Mouse (Mus musculus): Measurements from ENCODE around the gene Prkci. TPM values are rescaled to one million over a fixed set of nuclear protein-coding genes. Genes with fewer than 3 reads are reported as not detected.

The Prkci gene
- polyA plus RNA-seq, 1 experiment from 2014 or later = 38.8 TPM

DNA sequence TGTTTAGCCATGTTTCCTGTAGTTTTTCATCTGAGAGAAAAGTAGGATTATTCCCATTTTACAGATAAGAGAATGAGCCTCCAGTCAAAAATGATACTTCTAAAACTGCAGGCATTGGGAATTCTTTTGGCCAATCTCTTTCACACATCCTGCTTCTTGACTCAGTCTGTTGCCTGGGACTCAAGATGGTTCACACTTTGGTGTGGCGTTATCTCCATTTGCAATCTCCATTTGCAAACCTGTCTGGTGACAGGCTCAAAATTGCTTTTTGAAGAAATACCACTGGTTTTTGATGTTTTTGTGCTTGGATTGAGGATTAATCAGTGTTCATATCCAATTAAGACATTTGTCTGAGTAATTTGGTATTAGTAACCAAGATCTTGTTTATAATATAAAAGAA, 103.0 kb downstream of the Prkci start:
- 86% methylated on average over 1 of the region's 1 CpGs for WGBS
- no peaks in the 10 kb centered on the region for H3K27me3 ChIP-seq (replicated peaks; ENCODE audit: control insufficient read depth, insufficient read depth, low read length)
- H3K4me2 ChIP-seq (ENCODE audit: low read depth, low read length) = peak overlapping the region; percentile 13; the same call in 1 of the 2 replicates
- ATAC-seq (ENCODE audit: low read depth) (no peak), DNase-seq (ENCODE audit: low spot score) (no peak)
- no peak overlapping the region for H3K27ac ChIP-seq (replicated peaks; ENCODE audit: low read depth, low read length)
- H3K36me3 ChIP-seq (ENCODE audit: control insufficient read depth, insufficient read depth, low read length) = 0 out of 2 replicates have a peak, but pooled peaks cover 4% of the 10 kb centered on the region
- peaks cover 26% of the 10 kb centered on the region for H3K4me1 ChIP-seq (ENCODE audit: control insufficient read depth, insufficient read depth, low read length)
- H3K9ac ChIP-seq (ENCODE audit: low read depth, low read length) = no peak overlapping the region
- H3K4me3 ChIP-seq (ENCODE audit: low read depth, low read length) = no peak overlapping the region
- no peaks in the 10 kb centered on the region for H3K9me3 ChIP-seq (ENCODE audit: control insufficient read depth, low read length)

DNA sequence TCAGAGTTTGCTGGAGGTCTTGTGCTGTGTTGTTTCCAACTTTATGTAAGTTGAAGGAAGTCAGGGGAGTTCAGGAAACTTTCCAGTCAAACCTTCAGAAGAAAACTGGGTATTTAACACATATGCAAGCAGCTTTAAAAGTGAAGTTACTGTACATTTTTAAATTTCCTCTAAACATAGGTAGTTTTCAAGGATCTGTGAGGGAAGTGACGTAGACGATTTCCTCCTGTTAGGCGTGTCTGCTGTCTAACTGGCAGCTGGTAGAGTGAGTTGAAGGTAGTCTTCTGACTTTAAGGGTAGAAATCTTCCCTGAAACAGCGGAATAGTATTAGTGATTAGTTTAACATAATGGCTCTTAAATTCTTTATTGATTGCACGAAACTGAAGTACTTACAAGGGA, 104.5 kb downstream of the Prkci start:
- no peak overlapping the region for H3K27ac ChIP-seq (replicated peaks; ENCODE audit: low read depth, low read length)
- peak overlapping the region; percentile 37; the same call in 1 of the 2 replicates for H3K4me2 ChIP-seq (ENCODE audit: low read depth, low read length)
- ATAC-seq (ENCODE audit: low read depth) (no peak), DNase-seq (ENCODE audit: low spot score) (no peak)
- H3K36me3 ChIP-seq (ENCODE audit: control insufficient read depth, insufficient read depth, low read length) = 0 out of 2 replicates have a peak, but pooled peaks cover 4% of the 10 kb centered on the region
- no peaks in the 10 kb centered on the region for H3K9me3 ChIP-seq (ENCODE audit: control insufficient read depth, low read length)
- H3K4me1 ChIP-seq (ENCODE audit: control insufficient read depth, insufficient read depth, low read length) = peaks cover 26% of the 10 kb centered on the region
- 0 out of 2 replicates have a peak overlapping the region, but pooled peaks have one; percentile 15 for H3K4me3 ChIP-seq (ENCODE audit: low read depth, low read length)
- H3K27me3 ChIP-seq (replicated peaks; ENCODE audit: control insufficient read depth, insufficient read depth, low read length) = no peaks in the 10 kb centered on the region
- H3K9ac ChIP-seq (ENCODE audit: low read depth, low read length) = no peak overlapping the region
- WGBS = 76% methylated on average over 5 of the region's 5 CpGs

DNA sequence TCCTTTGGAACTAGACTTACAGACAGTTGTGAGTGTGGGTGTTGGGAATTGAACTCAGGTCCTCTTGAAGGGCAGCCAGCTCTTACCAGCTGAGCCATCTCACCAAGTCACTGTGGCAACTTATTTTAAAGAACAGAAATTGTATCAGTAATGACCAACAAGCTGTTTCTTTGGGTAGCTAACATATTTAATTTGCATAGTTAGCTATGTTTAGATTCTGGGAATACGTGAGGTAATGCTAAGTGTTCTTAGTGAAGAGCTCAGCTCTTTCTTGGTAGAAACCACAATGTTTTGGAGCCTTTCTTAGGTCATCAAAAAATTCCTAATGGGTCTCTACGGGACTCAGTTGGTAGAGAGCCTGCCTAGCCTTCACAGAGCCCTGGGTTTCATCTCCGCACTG, 105.3 kb downstream of the Prkci start:
- 0 out of 2 replicates have a peak, but pooled peaks cover 4% of the 10 kb centered on the region for H3K36me3 ChIP-seq (ENCODE audit: control insufficient read depth, insufficient read depth, low read length)
- DNase-seq (ENCODE audit: low spot score) (no peak), ATAC-seq (ENCODE audit: low read depth) (no peak)
- no peaks in the 10 kb centered on the region for H3K27me3 ChIP-seq (replicated peaks; ENCODE audit: control insufficient read depth, insufficient read depth, low read length)
- H3K27ac ChIP-seq (replicated peaks; ENCODE audit: low read depth, low read length) = no peak overlapping the region
- no peak overlapping the region for H3K9ac ChIP-seq (ENCODE audit: low read depth, low read length)
- H3K9me3 ChIP-seq (ENCODE audit: control insufficient read depth, low read length) = no peaks in the 10 kb centered on the region
- H3K4me1 ChIP-seq (ENCODE audit: control insufficient read depth, insufficient read depth, low read length) = peaks cover 26% of the 10 kb centered on the region
- H3K4me3 ChIP-seq (ENCODE audit: low read depth, low read length) = no peak overlapping the region
- 93% methylated on average over 3 of the region's 3 CpGs for WGBS
- no peak overlapping the region for H3K4me2 ChIP-seq (ENCODE audit: low read depth, low read length)

Small RNA genes within 50 kb of the gene (microRNA-seq; reads per million reads assigned to microRNA genes)
- not detected for gene Mir7008 (ENCODE audit: borderline number of aligned reads)

Other genes starting within 250 kb of the Prkci start
- not detected in 2 replicates for gene Samd7, start 249.5 kb upstream of the Prkci start, polyA plus RNA-seq (2014; fragmentation: Nextera tagmentation; extraction: Ambion mirVana)
- gene Sec62, start 202.9 kb upstream of the Prkci start, polyA plus RNA-seq (2014; fragmentation: Nextera tagmentation; extraction: Ambion mirVana) = 94.5 and 106 TPM in 2 replicates
- 4.5 and 4.6 TPM in 2 replicates for gene Gpr160, start 139.8 kb upstream of the Prkci start, polyA plus RNA-seq (2014; fragmentation: Nextera tagmentation; extraction: Ambion mirVana)
- gene Phc3, start 26.3 kb upstream of the Prkci start, polyA plus RNA-seq (2014; fragmentation: Nextera tagmentation; extraction: Ambion mirVana) = 6.9 and 7.9 TPM in 2 replicates
- 20.8 and 21.1 TPM in 2 replicates for gene Skil, start 99.3 kb downstream of the Prkci start, polyA plus RNA-seq (2014; fragmentation: Nextera tagmentation; extraction: Ambion mirVana)
- 59.9 and 65.7 TPM in 2 replicates for gene Cldn11, start 154.2 kb downstream of the Prkci start, polyA plus RNA-seq (2014; fragmentation: Nextera tagmentation; extraction: Ambion mirVana)